Mouse (Mus musculus): ENCODE data around the gene Rrm2. TPM values are rescaled to one million over a fixed set of nuclear protein-coding genes. Genes with fewer than 3 reads are reported as not detected.

Rrm2 gene
- polyA plus RNA-seq, 1 experiment from 2014 or later = 405 TPM

GRCm38 (mm10) chr12:24762253-24762652 is 54.2 kb downstream of the Rrm2 start:
- H3K4me2 ChIP-seq = no peak overlapping the region
- 2% methylated on average over 3 of the region's 3 CpGs for WGBS
- no peaks in the 10 kb centered on the region for H3K9me3 ChIP-seq (replicated peaks)

More at GRCm38 (mm10) chr12:24762253-24762652, 54.2 kb downstream of the Rrm2 start:
- H3K9ac ChIP-seq = no peak overlapping the region
- H3K27me3 ChIP-seq = no peaks in the 10 kb centered on the region
- no peaks in the 10 kb centered on the region for H3K36me3 ChIP-seq (ENCODE audit: poor library complexity, severe bottlenecking)
- peaks cover 14% of the 10 kb centered on the region for H3K4me1 ChIP-seq
- no peak for ATAC-seq
- H3K4me3 ChIP-seq = no peak overlapping the region
- no peak overlapping the region for H3K27ac ChIP-seq

Other genes starting within 250 kb of the Rrm2 start
- gene Taf1b, start 209.9 kb upstream of the Rrm2 start, polyA plus RNA-seq (2015; fragmentation: Nextera tagmentation; extraction: Ambion mirVana) = 33.4 and 38.6 TPM in 2 replicates
- gene Grhl1, start 136.0 kb upstream of the Rrm2 start, polyA plus RNA-seq (2015; fragmentation: Nextera tagmentation; extraction: Ambion mirVana) = 0.54 and 0.84 TPM in 2 replicates
- gene Klf11, start 57.0 kb upstream of the Rrm2 start, polyA plus RNA-seq (2015; fragmentation: Nextera tagmentation; extraction: Ambion mirVana) = 11.2 and 13.1 TPM in 2 replicates
- 0.45 and 0.58 TPM in 2 replicates for gene Cys1, start 26.4 kb upstream of the Rrm2 start, polyA plus RNA-seq (2015; fragmentation: Nextera tagmentation; extraction: Ambion mirVana)
- gene Mboat2, start 122.6 kb downstream of the Rrm2 start, polyA plus RNA-seq (2015; fragmentation: Nextera tagmentation; extraction: Ambion mirVana) = 61.0 and 66.5 TPM in 2 replicates